Mouse (Mus musculus) subcutaneous adipose tissue, adult 2 months (tissue): ENCODE results near the gene Sun3. TPM values are rescaled to one million over a fixed set of nuclear protein-coding genes. Genes with fewer than 3 reads are reported as not detected.

Experiments
- polyA plus RNA-seq: library from polyadenylated mRNA; depleted of rRNA; stranded (reverse); fragments of >200 nt; gene quantifications from 2 replicates; pipeline ENCODE4 v1.2.3, GENCODE M21; 2012; ENCODE audit warnings: low replicate concordance; rRNA removed

Gene Sun3
- polyA plus RNA-seq: not detected in 2 replicates

DNA sequence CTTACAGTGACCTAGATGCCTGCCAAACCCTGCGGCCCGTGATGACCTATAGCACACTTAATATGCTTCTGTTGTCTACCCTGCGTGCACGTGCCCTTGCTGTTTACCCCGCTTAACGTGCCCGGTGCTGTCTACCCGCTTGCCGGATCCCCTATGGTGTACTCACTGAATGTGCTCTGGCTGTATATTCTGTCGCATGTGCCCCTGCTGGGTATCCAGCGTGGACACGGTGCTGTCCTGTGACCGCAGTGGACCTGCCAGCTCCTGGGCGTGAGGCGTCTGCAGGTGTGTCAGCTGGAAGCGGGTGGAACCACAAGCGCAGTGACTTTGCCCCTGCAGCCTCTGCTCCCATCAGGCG is at the start of gene Sun3:
Gene Sun3 (minus strand): TSS at position 289 of the 358 bp plus-strand sequence.

DNA sequence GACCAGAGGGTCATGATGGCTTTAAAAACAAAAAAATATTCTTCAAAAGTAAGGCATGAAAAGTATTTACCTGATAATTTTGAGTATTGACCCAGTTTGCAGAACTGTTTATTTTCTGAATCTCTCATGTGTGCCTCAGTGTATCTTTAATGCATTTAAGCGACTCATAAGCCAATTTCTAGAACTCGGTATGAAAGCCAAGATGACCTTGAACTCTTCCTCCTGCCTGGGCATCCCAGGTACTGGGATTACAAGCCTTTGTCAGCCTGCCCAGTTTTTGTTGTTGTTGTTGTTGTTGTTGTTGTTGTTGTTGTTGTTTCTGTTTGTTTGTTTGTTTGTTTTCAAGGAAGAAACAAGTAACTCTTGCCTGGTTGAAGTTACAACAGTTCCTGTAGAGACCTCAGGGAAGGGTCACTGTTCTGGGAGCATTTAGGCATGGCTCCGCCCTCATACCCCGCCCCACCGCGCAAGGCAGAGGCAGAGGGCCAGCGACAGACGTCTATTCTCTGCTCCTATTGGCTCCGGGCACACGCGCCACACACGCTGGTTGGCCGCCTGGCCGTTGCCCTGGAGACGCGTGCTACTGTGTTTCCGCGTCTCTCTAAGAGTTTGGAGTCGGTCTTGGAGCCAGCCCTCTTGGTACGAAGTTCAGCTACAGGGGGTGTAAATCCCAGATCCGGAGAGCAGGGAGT is 634 bp downstream of the Sun3 start, which contains the start of gene Gm11992:
Gene Gm11992 (plus strand): TSS at position 584 of the 692 bp plus-strand sequence.

DNA sequence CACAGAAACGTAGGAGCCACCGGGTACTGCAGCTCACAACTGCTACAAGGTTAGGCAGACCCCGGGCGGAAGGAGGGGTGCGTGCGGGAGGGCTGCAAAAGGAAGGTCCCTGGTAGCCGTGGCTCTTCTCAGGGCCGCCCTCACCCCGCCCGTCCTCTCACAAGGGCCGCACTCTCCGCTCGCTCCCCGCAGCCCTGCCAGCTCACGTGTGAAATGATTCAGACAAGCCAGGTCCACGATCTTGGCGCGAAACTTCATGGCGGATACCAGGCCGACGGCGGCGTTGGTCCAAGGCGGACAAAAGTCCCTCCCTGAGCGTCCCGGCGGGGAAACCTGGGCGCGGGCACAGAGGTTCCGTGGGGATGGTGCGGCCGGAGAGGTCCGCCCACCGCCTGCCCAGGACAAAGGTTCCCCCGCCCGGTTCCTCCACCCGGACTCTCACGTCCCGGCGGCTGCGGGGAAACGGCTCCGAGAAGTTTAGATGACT is 37.9 kb downstream of the Sun3 start, which contains the start of gene Hus1:
Gene Hus1 (minus strand): TSS at position 339 of the 487 bp plus-strand sequence.

DNA sequence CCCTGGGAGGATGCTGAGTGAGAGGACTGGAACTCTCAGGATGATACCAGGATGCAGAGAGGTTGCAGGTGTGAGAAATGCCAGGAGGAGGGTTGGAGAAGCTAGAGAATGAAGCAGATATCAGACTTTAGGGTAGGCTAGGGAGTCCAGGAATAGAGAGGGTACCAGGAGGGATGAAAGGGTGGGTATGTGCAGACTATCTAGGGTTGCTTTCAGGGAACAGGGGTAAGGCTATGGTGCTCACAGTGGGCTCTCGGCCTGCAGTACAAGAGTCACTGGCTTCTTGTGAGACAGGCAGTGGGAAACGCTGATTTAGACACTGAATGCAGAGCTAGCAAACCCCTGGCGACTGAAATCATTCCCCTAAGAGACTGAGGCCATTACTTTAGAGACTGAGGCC is 75.6 kb downstream of the Sun3 start, which contains the start of gene Pkd1l1:
Gene Pkd1l1 (minus strand): TSS at position 101 of the 400 bp plus-strand sequence.

Other genes starting within 250 kb of the Sun3 start
- 0.03 and 0.30 TPM in 2 replicates for gene Pkd1l1, start 75.7 kb downstream of the Sun3 start, polyA plus RNA-seq
- 4.8 and 11.9 TPM in 2 replicates for gene Hus1, start 37.8 kb downstream of the Sun3 start, polyA plus RNA-seq
- 0.76 TPM in 2 replicates for gene Gm11992, start 397 bp downstream of the Sun3 start, polyA plus RNA-seq
- gene Upp1, start 69.1 kb upstream of the Sun3 start, polyA plus RNA-seq: 17.4 and 20.7 TPM in 2 replicates
- gene Abca13, start 143.0 kb upstream of the Sun3 start, polyA plus RNA-seq: 0.12 TPM in 1 of 2 replicates, not detected in the other